ENCODE assay signal across 15 mouse cellular contexts in the genomic region with DNA sequence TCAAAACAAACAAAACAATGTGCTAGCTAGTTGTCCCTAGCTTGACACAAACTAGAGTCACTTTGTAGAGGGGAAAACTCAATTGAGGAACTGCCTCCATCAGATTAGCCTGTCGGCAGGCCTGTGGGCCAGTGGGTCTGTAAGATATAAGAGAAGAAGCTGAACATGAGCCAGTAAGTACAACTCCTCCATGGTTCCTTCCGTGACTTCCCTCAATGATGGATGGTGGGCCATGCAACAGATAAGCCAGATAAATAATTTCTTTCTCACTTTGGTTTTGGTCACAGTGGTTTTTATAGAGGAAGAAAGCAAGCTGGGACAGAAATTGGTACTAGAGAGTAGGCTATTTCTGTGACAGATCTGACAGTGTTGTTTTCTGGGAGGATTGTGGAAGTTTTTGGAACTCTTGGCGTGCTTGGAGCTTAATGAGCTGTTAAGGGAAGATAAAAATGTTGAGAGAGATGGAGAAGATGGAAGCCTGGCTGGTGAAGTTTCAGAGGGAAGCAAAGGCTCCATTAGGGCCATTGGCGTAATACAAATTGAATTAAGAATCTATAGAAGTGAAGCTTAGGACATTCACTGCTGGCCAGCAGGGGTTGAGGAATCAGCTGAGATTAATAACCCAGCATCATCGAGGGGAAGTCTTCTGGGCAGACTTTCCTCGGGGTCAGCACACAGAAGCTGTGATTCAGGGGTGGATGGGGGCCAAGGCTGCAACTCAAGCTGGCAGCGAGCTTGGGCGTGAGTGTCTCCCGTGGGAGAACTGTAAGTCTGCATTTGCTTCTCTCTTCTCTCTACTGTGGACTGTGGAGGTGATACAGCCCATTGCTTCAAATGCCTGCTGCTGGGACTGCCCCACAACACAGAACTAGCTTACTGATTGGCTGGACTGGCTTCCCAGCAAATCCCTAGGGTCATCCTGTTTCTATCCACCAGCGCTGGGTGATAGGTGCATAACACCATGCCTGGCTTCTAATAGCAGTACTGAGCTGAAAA.
DNase-seq lines count a peak whose midpoint lies in the region; ATAC-seq lines count a peak whose summit lies in the region.
"Had no signal": no experiment of that assay in that cellular context is flagged by ENCODE, and none has a peak within 500 bp of the region (broad histone marks: within the 10 kb centered on the region; RNA-seq: fewer than 3 reads in every experiment).

No protein-coding gene starts in this region.

- H3K36me3 ChIP-seq in kidney, embryonic 15.5 days, result no peaks in the 10 kb centered on the region
- H3K36me3 ChIP-seq: intestine, embryonic 15.5 days; midbrain, embryonic 13.5 days had no signal

- H3K27ac ChIP-seq in kidney, embryonic 15.5 days, result no peak overlapping the region
- H3K27ac ChIP-seq: intestine, embryonic 15.5 days; midbrain, embryonic 13.5 days; stomach, postnatal 0 days had no signal

- H3K4me2 ChIP-seq in kidney, embryonic 15.5 days, result no peak overlapping the region
- H3K4me2 ChIP-seq: intestine, embryonic 15.5 days; midbrain, embryonic 13.5 days had no signal

- no peaks in the 10 kb centered on the region for H3K9me3 ChIP-seq in kidney, embryonic 15.5 days (replicated peaks)
- H3K9me3 ChIP-seq: intestine, embryonic 15.5 days; midbrain, embryonic 13.5 days had no signal

- peak; percentile 39 to 53 for DNase-seq in cerebellum, postnatal 10 days
- no peak for DNase-seq in cerebellum, adult 11 months
- DNase-seq in kidney, postnatal 10 days, result peak; percentile 18
- peak; percentile 57 for DNase-seq in NIH3T3 (ENCODE audit: low read depth)
- DNase-seq in lung, postnatal 25 days (ENCODE audit: low spot score), result peak; percentile 28
- DNase-seq in thymus, postnatal 14 days, result no peak
- DNase-seq: cerebellum, adult 8-10 months; embryo, embryonic 11 days; kidney, postnatal 36 days had no signal

- H3K4me1 ChIP-seq in kidney, embryonic 15.5 days, result no peaks in the 10 kb centered on the region; the same call in 1 of the 2 replicates
- H3K4me1 ChIP-seq: intestine, embryonic 15.5 days; midbrain, embryonic 13.5 days had no signal

- H3K27me3 ChIP-seq in kidney, embryonic 15.5 days, result no peaks in the 10 kb centered on the region
- H3K27me3 ChIP-seq: intestine, embryonic 15.5 days; midbrain, embryonic 13.5 days had no signal

- ATAC-seq in kidney, embryonic 15.5 days (replicated peaks; ENCODE audit: low FRiP score), result no peak
- no peak for ATAC-seq in erythroid progenitor cell, adult 5-6 weeks (replicated peaks; ENCODE audit: low FRiP score, poor library complexity, severe bottlenecking)
- ATAC-seq: forebrain, embryonic 16.5 days; intestine, embryonic 15.5 days; midbrain, embryonic 13.5 days had no signal

- H3K4me3 ChIP-seq in kidney, embryonic 15.5 days (replicated peaks), result no peak overlapping the region
- H3K4me3 ChIP-seq: intestine, embryonic 15.5 days; midbrain, embryonic 13.5 days had no signal

- H3K9ac ChIP-seq in kidney, embryonic 15.5 days, result no peak overlapping the region
- H3K9ac ChIP-seq: intestine, embryonic 15.5 days; midbrain, embryonic 13.5 days had no signal

- WGBS in kidney, embryonic 15.5 days, result 58% methylated on average over 10 of the region's 10 CpGs

Comparison
In these comparisons a context has a peak if more than half of its experiments do, and no peak if none do; other contexts are left out.
1. DNase-seq: peak in cerebellum, postnatal 10 days (2 of 2), kidney, postnatal 10 days (single experiment), NIH3T3 (single experiment) and lung, postnatal 25 days (single experiment); none in cerebellum, adult 11 months (single experiment) and thymus, postnatal 14 days (single experiment).